Mouse (Mus musculus) kidney, adult 2 months (tissue): ENCODE data around the gene Ccdc91.

ENCODE experiments used
- CTCF ChIP-seq: fragments of 200-500 bp; conservative IDR thresholded peaks from 2 replicates; pipeline ENCODE4 v1.5.1; 2011; ENCODE audit warnings: low read depth, mild to moderate bottlenecking, control low read depth, low read length, moderate library complexity, mixed read lengths; ENCODE audit not compliant: insufficient read depth, insufficient read length
- POLR2A ChIP-seq: fragments of 200-500 bp; IDR thresholded peaks from one replicate; pipeline ENCODE4 v1.6.1; 2011; ENCODE audit warnings: low read depth, low read length, control low read depth

DNA sequence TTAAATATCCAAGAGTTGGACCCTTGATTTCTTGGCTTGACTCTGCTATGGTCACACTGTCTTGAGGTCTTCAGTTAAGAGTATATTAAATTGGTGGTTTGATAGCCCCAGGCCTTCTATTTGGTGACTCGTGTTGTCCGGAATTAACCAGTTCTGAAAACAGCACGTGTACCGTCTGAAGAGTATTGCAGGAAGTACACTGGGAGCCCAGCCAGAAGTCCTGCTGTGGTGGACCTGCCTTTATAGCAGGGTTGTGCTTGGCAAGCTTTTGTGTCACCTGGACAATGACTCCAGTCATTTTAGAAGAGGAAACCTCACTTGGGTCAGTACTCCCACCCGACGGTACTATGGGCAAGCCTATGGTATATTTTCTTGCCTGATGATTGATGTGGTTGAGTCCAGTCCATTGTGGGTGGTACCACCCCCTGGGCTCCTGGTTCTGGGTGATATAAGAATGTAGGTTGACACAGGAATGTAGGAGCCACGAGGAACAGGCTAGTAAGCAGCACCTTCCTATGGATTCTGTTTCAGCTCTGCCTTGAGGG lies 63.5 kb downstream of the Ccdc91 start:
- TF ChIP-seq CTCF: no peak
- TF ChIP-seq POLR2A: no peak
